Mouse (Mus musculus) spleen, postnatal 14 days (tissue): ENCODE measurements around the gene Slc6a3.

Experiments
- DNase-seq, 2 experiments: peaks; one replicate each; pipeline ENCODE4 v3.0.0; 2021 to 2022; ENCODE audit warnings: low spot score in 2 of 2

Gene Slc6a3

DNA sequence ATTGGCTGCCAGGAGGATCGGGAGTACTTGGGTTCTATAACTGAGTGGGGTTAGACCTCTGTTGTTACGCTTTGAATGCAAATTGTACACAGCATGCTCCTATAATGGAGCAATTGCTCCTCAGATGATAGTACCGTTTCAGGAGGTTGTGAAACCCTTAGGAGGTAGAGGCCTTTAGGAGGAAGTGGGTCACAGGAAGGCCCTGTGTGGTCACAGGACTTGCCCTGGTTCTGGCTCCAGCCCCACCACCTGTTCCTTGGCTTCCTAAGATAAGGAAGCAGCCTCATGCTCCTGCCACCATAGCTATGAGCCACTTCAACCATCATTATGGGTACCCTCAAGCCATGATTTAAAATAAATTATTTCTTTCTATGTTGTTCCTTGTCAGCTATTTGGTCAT lies 54.9 kb downstream of the Slc6a3 start:
- DNase-seq: no peak

DNA sequence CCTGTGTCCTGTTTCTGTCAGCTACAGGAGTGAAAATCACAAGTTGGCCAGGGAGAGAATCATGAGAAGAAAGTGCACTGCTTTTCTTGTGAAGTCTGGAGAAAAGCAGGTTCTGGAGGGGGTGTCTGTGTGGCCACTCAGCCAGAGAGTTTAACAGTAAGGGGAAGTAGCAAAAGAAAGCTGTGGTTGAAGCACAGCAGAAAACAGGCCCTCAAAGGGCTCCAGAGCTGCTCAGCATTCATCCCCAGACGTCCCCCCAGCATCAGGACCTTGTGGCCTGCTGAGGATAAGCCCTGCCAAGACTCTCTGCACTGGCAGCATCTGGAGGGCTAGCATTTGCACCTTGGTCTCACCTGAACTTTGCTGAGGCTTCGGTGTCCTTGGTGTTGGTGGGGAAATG lies 56.0 kb downstream of the Slc6a3 start:
- no peak for DNase-seq

DNA sequence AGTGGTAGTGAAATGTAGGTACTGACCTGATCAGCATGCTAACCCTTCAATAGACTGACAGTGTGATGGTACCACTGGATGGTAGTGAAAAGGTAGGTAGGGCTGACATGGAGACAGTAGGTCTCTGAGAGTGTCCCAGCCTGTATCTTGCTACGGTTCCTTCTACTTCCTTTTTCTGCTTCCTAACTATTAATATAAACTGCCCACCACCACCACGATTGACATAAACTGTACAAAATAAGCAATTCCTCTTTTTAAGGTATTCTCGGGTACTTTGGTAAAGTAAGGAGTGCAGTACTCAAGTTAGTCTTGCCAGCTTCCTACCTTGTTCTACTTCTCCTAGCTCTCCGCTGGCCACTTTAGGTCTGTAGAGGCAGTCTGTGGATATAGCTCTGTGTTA lies 59.7 kb downstream of the Slc6a3 start:
- no peak for DNase-seq

DNA sequence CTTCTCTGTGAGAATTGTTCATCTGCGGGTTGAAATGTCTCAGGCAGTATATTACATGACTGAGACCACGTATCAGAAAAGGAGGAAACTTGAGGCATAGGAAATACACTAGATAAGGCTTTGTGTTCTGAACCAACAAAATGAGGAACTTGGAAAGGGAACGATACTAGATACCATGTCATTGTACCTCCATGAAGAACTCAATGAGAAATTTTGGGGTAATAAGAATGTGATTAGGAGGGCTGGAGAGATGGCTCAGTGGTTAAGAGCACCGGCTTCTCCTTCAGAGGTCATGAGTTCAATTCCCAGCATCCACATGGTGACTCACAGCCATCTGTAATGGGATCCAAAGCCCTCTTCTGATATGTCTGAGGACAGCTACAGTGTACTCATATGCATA lies 63.7 kb downstream of the Slc6a3 start:
- no peak for DNase-seq

DNA sequence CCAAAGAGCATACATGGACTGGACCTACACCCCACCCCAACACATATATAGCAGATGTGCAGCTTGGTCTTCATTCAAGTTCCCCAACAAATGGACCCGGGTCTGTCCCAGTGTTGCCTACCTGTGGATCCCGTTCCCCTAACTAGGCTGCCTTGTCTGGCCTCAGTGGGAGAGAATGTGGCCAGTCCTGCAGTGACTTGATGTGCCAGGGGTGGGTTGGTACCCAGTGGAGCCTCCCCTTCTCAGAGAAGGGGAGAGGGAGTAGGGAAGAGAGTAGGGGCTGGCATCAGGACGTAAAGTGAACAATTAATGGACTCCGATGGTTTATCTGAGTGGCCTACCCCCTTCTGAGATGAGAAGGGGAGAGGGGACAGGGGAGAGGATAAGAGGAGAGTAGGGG lies 66.5 kb downstream of the Slc6a3 start:
- no peak for DNase-seq

DNA sequence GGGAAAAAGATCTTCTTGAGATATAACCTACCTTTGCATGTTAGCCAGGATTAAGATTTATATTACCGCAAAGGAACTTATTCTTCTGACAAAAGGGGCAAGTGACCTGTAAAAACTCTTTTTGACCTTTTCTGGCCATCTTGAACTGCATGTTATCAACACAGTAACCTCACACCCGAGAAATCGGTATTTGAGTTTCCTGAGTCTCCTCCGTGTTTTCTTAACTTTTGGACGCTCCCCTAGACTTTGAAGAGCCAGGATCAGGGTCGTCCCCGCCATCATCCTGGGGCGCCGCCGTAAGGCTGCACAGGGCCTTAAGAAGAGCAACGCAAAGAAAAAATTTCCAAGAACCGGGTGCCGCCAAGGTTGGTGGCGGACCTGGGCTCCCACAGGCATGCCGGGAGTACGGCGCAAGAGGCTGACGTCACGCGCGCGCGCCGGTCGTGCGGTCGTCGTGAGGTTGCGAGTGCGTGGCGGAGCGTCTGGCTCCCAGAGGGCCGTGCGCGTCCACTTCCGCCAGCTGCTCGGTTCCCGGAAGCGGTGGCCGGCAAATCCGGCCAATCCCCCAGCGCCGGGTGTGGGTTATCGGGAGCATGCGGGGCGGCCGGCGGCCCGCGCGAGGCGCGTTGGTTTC lies 67.1 kb downstream of the Slc6a3 start, which contains the start of gene Clptm1l:
Gene Clptm1l (plus strand): TSS at position 485 of the 634 bp plus-strand sequence.
- DNase-seq: peak; percentile 87 to 94

DNA sequence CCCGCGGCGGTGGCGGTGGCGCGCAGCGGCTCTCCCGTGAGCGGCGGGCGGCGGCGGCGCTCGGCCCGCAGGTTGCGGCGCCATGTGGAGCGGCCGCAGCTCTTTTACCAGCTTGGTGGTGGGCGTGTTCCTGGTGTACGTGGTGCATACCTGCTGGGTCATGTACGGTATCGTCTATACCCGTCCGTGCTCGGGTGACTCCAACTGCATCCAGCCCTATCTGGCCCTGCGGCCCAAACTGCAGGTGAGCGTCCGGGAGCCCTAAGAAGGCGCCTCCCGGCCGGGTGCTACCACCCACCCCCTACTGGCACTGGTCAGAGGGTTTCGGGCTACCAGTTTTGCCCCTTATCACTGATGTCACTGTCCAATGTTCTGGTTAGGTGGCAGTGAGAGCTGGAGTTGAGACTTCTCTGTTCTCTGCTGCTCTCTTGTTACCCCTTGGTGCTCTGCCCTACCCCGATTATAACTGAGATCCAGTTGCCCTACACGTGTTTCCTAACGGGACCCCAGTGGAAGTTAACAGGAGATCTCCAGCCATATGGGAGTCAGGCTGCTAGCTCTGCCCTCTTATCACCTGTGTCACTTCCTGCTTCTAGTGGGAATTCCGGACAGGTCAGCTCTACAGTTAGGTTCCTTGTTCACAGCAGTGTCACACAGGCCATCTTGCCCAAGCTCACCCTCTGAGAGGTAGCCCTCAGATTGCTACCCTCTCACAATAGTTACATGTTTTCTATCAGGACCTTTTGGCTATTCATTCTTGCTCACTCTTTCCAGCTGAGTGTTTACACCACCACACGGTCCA lies 67.8 kb downstream of the Slc6a3 start:
- DNase-seq: no peak

DNA sequence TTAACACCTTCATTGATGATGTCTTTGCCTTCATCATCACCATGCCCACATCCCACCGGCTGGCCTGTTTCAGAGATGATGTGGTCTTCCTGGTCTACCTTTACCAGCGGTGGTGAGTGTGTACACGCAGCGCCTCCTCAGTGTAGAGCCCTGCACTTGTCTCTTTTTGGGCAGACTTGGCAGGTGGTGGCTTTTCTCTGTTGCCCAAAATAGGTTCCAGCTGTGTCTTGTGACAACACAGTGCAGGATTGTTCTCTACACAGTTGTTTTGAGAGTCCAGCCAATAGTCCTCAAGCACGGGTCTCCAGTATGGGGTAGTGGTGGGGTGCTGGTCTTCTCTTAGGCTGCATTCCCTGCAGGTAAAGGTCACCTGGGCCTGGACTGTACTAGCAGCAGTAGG lies 81.9 kb downstream of the Slc6a3 start:
- DNase-seq: no peak

DNA sequence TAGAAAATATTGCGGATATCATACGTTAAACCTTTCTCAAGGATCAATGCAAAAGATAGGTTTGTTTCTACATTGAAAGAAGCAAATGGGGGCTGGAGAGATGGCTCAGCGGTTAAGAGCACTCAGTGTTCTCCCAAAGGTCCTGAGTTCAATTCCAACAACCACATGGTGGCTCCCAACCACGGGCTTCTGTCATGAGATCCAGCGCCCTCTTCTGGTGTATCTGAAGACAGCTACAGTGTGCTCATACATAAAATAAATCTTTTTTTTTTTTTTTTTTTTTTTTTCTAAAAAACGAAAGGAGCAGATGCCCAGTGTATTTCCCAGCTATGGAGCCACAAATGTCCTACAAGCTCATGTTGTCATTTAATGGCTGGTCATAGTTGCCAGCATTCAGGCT lies 84.1 kb downstream of the Slc6a3 start:
- DNase-seq: no peak

DNA sequence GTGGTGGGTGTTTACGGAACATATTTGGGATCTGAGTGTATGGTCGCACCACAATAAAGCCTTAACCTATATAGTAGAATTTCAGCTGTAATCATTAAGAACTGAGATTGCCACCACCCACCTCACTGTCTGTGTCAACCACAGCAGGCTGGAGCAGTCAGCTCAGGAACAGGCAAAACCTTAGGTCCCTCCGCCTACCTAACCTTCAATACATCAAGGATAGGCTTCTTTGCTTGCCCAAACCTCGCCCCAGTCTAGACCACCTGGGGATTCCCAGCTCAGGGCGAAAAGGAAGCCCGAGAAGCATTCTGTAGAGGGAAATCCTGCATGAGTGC lies 89.8 kb downstream of the Slc6a3 start:
- DNase-seq: no peak

DNA sequence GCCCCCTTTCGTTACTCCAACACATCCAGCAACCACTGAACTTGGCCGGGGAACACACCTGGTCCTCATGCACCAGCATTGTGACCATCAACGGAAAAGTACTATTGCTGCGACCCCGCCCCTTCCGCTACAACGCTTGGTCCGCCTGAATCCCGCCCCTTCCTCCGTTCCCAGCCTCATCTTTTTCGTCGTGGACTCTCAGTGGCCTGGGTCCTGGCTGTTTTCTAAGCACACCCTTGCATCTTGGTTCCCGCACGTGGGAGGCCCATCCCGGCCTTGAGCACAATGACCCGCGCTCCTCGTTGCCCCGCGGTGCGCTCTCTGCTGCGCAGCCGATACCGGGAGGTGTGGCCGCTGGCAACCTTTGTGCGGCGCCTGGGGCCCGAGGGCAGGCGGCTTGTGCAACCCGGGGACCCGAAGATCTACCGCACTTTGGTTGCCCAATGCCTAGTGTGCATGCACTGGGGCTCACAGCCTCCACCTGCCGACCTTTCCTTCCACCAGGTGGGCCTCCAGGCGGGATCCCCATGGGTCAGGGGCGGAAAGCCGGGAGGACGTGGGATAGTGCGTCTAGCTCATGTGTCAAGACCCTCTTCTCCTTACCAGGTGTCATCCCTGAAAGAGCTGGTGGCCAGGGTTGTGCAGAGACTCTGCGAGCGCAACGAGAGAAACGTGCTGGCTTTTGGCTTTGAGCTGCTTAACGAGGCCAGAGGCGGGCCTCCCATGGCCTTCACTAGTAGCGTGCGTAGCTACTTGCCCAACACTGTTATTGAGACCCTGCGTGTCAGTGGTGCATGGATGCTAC lies 90.4 kb downstream of the Slc6a3 start, which contains the start of gene Tert:
Gene Tert (plus strand): TSS at position 167 of the 805 bp plus-strand sequence.
- peak; percentile 16 to 24 for DNase-seq
